Mouse (Mus musculus) lung, postnatal 36 days (tissue): ENCODE results near the gene Fbxw15.
"Not testable (repeated sequence)": the region's sequence is repeated elsewhere in the genome, so short reads cannot be mapped to it uniquely, and the experiment has no call there.

Experiments used
- DNase-seq: peaks from one replicate; pipeline ENCODE4 v3.0.0; 2022; ENCODE audit warnings: mixed read lengths

Fbxw15 gene

GRCm38 (mm10) chr9:109568162-109568561 is at the start of gene Fbxw15:
TSS of gene Fbxw15 (minus strand) at chr9:109568262.
- not testable (repeated sequence) for DNase-seq

- DNase-seq, result peak; percentile 0
These were observed 38.8 kb upstream of the Fbxw15 start for GRCm38 (mm10) chr9:109606837-109607236.

- peak; percentile 0 for DNase-seq
These were observed 34.1 kb upstream of the Fbxw15 start for GRCm38 (mm10) chr9:109602128-109602527.

GRCm38 (mm10) chr9:109597226-109597625 is 29.2 kb upstream of the Fbxw15 start:
- no peak for DNase-seq

GRCm38 (mm10) chr9:109594866-109595265 is 26.8 kb upstream of the Fbxw15 start:
- DNase-seq, result no peak

GRCm38 (mm10) chr9:109565546-109565945 is 2.5 kb downstream of the Fbxw15 start:
- no peak for DNase-seq

- DNase-seq, result not testable (repeated sequence)
These were observed 6.0 kb downstream of the Fbxw15 start for GRCm38 (mm10) chr9:109562106-109562505.

- DNase-seq, result no peak
These were observed 15.6 kb downstream of the Fbxw15 start for GRCm38 (mm10) chr9:109552483-109552882.

GRCm38 (mm10) chr9:109549666-109550065 is 18.4 kb downstream of the Fbxw15 start:
- not testable (repeated sequence) for DNase-seq

GRCm38 (mm10) chr9:109523385-109524064 is 44.5 kb downstream of the Fbxw15 start:
- DNase-seq, result no peak
